Mouse (Mus musculus) liver, postnatal 0 days (tissue): ENCODE results near the gene Prkaca. TPM values are rescaled to one million over a fixed set of nuclear protein-coding genes. Genes with fewer than 3 reads are reported as not detected.

Experiments
- ATAC-seq: fragments of 200-750 bp; cut with Nextera tagmentation; 2 replicates; pipeline ENCODE4 v1.8.0; 2017; ENCODE audit warnings: mild to moderate bottlenecking, moderate library complexity
- DNase-seq: peaks from one replicate; pipeline ENCODE4 v3.0.0-alpha.2; 2016
- H3K27ac ChIP-seq: fragments of 300-500 bp; sonication (generic); 2 replicates; pipeline ENCODE4 v1.5.1; 2014; ENCODE audit warnings: antibody characterized with exemption, moderate library complexity, mild to moderate bottlenecking, low read depth
- H3K27me3 ChIP-seq: fragments of 300-500 bp; sonication (generic); 2 replicates; pipeline ENCODE4 v1.6.1; 2014; ENCODE audit warnings: low read length, control low read depth, mixed read lengths; ENCODE audit not compliant: insufficient read depth
- H3K36me3 ChIP-seq: fragments of 300-500 bp; sonication (generic); replicated peaks from 2 replicates; pipeline ENCODE4 v1.6.1; 2014; ENCODE audit warnings: mild to moderate bottlenecking, control low read depth, low read length, moderate library complexity, mixed read lengths; ENCODE audit not compliant: insufficient read depth
- H3K4me1 ChIP-seq: fragments of 300-500 bp; sonication (generic); 2 replicates; pipeline ENCODE4 v1.6.1; 2014; ENCODE audit warnings: antibody characterized with exemption, mild to moderate bottlenecking, control low read depth; ENCODE audit not compliant: insufficient read depth
- H3K4me2 ChIP-seq: fragments of 300-500 bp; sonication (generic); 2 replicates; pipeline ENCODE4 v1.6.1; 2014; ENCODE audit warnings: low read depth, mild to moderate bottlenecking, low read length, moderate library complexity, mixed read lengths
- H3K4me3 ChIP-seq: fragments of 300-500 bp; sonication (generic); 2 replicates; pipeline ENCODE4 v1.5.1; 2014; ENCODE audit warnings: low read depth, low read length
- H3K9ac ChIP-seq: fragments of 300-500 bp; sonication (generic); replicated peaks from 2 replicates; pipeline ENCODE4 v1.6.1; 2014; ENCODE audit warnings: mild to moderate bottlenecking, moderate library complexity
- H3K9me3 ChIP-seq: fragments of 300-500 bp; sonication (generic); 2 replicates; pipeline ENCODE4 v1.6.1; 2016; ENCODE audit warnings: mild to moderate bottlenecking, control low read depth, low read length, mixed read lengths
- CTCF ChIP-seq: sonication (generic); IDR thresholded peaks from 2 replicates; pipeline ENCODE4 v1.5.1; 2016; ENCODE audit warnings: antibody characterized with exemption, low read depth
- EP300 ChIP-seq: IDR thresholded peaks from 2 replicates; pipeline ENCODE4 v1.6.1; 2016; ENCODE audit warnings: antibody characterized with exemption, low read depth, mild to moderate bottlenecking
- WGBS: fragments of 180-500 bp; shearing (Covaris S2); extraction: QIAGEN DNeasy Blood & Tissue Kit; methylation state at CpG from one replicate; pipeline ENCODE4 v1.1.7; 2014; ENCODE audit not compliant: insufficient replicate concordance; 5-methylcytosine and 5-hydroxymethylcytosine counted together
- polyA plus RNA-seq: library from polyadenylated mRNA; unstranded; fragments of >200 nt; fragmentation: Nextera tagmentation; extraction: Ambion mirVana; gene quantifications from 2 replicates; pipeline ENCODE4 v1.2.1, GENCODE M21; 2015

Prkaca gene
- polyA plus RNA-seq, 1 experiment from 2014 or later = 28.2 TPM

DNA sequence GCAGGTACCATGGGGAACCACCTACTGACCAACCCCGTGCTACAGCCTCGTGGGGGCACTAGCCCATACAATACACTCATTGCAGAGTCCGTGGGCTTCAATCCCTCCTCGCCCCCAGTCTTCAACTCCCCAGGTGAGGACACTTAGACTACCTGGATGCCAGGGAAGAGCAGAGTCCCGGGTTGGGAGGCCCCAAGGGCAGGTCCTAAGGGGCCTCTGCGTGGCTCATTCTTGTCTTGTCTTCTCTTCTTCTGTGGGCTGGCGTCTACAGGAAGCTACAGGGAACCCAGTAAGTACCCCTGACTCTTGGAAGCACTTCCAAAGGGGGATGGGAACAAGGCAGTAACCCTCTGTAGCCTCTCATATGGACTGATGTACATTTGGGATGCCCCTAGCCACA, 35.1 kb upstream of the Prkaca start:
- H3K4me3 ChIP-seq = no peak overlapping the region
- no peak overlapping the region for H3K4me2 ChIP-seq
- no peak overlapping the region for H3K27ac ChIP-seq
- H3K27me3 ChIP-seq = no peaks in the 10 kb centered on the region
- no peak for ATAC-seq
- no peak overlapping the region for H3K9ac ChIP-seq
- H3K9me3 ChIP-seq = no peaks in the 10 kb centered on the region
- H3K36me3 ChIP-seq = peaks cover 8% of the 10 kb centered on the region; the same call in 1 of the 2 replicates
- TF ChIP-seq EP300 (no peak), CTCF (no peak)
- H3K4me1 ChIP-seq = no peaks in the 10 kb centered on the region
- 78% methylated on average over 7 of the region's 7 CpGs for WGBS
- DNase-seq = no peak

DNA sequence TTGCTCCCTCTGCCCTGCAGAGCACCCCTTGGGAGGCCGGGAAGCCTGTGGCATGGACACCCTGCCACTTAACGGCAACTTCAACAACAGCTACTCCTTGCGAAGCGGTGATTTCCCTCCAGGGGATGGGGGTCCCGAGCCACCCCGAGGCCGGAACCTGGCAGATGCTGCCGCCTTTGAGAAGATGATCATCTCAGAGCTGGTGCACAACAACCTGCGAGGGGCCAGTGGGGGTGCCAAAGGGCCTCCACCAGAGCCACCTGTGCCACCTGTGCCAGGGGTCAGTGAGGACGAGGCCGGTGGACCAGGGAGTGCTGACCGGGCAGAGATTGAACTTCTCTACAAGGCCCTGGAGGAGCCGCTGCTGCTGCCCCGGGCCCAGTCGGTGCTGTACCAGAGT, 34.5 kb upstream of the Prkaca start:
- Histone ChIP-seq H3K27ac (no peak overlapping the region), H3K4me1 (no peaks in the 10 kb centered on the region), H3K9me3 (no peaks in the 10 kb centered on the region), H3K4me3 (no peak overlapping the region), H3K4me2 (no peak overlapping the region), H3K27me3 (no peaks in the 10 kb centered on the region), H3K9ac (no peak overlapping the region), H3K36me3 (peaks cover 8% of the 10 kb centered on the region; the same call in 1 of the 2 replicates)
- no peak for ATAC-seq
- WGBS = 90% methylated on average over 15 of the region's 15 CpGs
- TF ChIP-seq EP300 = no peak
- TF ChIP-seq CTCF = no peak
- DNase-seq = no peak

- Histone ChIP-seq H3K36me3 (no peaks in the 10 kb centered on the region), H3K9ac (no peak overlapping the region), H3K27me3 (no peaks in the 10 kb centered on the region), H3K27ac (no peak overlapping the region), H3K4me2 (no peak overlapping the region), H3K4me1 (no peaks in the 10 kb centered on the region), H3K9me3 (no peaks in the 10 kb centered on the region), H3K4me3 (no peak overlapping the region)
- TF ChIP-seq EP300 (no peak), CTCF (no peak)
- 75% methylated on average over 6 of the region's 6 CpGs for WGBS
- DNase-seq (peak; percentile 10), ATAC-seq (no peak)
Measured at GRCm38 (mm10) chr8:83941066-83941677, 31.6 kb upstream of the Prkaca start.

DNA sequence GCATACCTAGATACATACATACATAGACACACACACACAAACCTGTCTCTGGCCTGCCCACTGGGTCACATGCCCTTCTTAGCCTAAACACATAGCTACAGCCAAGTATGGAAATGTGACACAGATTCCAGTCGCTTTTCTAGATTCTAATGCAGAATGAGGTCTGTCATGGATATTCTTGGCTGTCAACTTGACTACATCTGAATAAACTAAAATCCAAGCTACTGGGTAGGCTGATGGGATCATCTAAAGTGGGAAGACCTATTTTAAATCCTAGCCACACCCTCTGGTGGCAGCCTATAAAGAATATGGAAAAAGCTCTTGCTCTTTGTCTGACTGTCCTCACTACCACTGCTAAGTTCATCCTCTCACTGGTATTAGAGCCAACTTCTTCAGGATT, 30.3 kb upstream of the Prkaca start:
- Histone ChIP-seq H3K9ac (no peak overlapping the region), H3K4me1 (no peaks in the 10 kb centered on the region), H3K4me2 (no peak overlapping the region), H3K27me3 (no peaks in the 10 kb centered on the region), H3K36me3 (no peaks in the 10 kb centered on the region), H3K4me3 (no peak overlapping the region), H3K9me3 (no peaks in the 10 kb centered on the region), H3K27ac (no peak overlapping the region)
- no peak for ATAC-seq
- no peak for DNase-seq
- WGBS = 74% methylated on average over 1 of the region's 1 CpGs
- TF ChIP-seq CTCF (no peak), EP300 (no peak)

DNA sequence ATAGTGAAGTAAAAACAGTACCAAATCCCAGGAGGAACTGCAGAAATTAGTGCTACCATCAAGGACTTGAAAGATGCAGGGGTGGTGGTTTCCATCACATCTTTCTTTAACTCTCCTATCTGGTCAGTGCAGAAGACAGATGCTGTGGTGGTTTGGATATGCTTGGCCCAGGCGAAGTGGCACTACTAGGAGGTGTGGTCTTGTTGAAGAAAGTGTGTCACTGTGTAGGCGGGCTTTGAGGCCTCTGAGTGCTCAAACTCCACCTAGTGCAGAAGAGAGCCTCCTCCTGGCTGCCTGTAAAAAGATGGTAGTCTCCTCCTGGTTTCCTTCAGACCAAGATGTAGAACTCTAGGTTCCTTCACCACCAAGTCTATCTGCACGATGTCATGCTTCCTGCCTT, 27.3 kb upstream of the Prkaca start:
- no peaks in the 10 kb centered on the region for H3K36me3 ChIP-seq
- TF ChIP-seq EP300 (no peak), CTCF (no peak)
- H3K27ac ChIP-seq = no peak overlapping the region
- no peak for ATAC-seq
- no peak for DNase-seq
- H3K27me3 ChIP-seq = no peaks in the 10 kb centered on the region
- H3K4me3 ChIP-seq = no peak overlapping the region
- no peaks in the 10 kb centered on the region for H3K4me1 ChIP-seq
- H3K9ac ChIP-seq = no peak overlapping the region
- H3K9me3 ChIP-seq = no peaks in the 10 kb centered on the region
- H3K4me2 ChIP-seq = no peak overlapping the region
- WGBS = 39% methylated on average over 3 of the region's 3 CpGs

- peak; percentile 3 for ATAC-seq
- Histone ChIP-seq H3K27ac (peak overlapping the region; percentile 84), H3K9me3 (no peaks in the 10 kb centered on the region), H3K36me3 (0 out of 2 replicates have a peak, but pooled peaks cover 5% of the 10 kb centered on the region), H3K27me3 (no peaks in the 10 kb centered on the region), H3K9ac (peak overlapping the region; percentile 44), H3K4me3 (peak overlapping the region; percentile 88), H3K4me1 (peaks cover 18% of the 10 kb centered on the region), H3K4me2 (peak overlapping the region; percentile 98)
- WGBS = under 1% methylated on average over 14 of the region's 14 CpGs
- no peak for TF ChIP-seq CTCF
- no peak for TF ChIP-seq EP300
- no peak for DNase-seq
Measured at GRCm38 (mm10) chr8:83954749-83955105, 18.1 kb upstream of the Prkaca start.
